Mouse (Mus musculus): ENCODE data around the gene Runx1. TPM values are rescaled to one million over a fixed set of nuclear protein-coding genes. Genes with fewer than 3 reads are reported as not detected.

Gene Runx1
- total RNA-seq, 2 experiments from 2014 or later: 1.5 to 2.3 TPM

DNA sequence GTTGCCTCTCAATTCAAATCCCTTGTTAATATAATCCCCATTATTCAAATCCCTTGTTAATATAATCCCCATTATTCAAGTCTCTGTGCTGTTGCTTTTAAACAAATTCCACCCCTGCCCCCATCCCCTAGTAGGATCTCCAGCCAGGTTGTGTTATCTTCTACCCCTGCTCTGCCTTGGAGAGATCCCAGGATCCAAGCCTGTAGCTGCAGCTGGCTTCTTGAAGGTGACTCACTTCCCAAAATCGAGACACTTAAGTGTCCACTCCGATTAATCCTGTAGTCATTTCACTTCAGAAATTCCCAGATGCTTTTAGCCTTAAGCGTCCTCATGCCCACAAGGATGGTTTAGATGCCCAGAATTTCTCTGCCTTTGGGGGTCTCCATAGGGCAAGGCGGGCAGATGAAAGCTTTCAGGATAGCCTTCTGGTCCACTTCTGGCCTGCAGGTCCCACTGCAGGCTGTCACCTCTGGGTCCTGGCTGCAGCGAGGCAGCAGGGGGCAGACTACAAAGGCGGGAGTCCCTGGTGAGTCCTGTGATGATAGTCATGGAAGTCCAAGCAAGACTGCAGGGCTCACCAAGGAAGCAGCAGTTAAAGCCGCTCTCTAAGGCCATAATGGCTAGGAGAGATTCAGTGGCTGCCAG is 1.8 kb upstream of the Runx1 start:
- intact Hi-C loops (cut with DNase I): no loop called here
- no peak for DNase-seq (ENCODE audit: low spot score in 2 of 2)

DNA sequence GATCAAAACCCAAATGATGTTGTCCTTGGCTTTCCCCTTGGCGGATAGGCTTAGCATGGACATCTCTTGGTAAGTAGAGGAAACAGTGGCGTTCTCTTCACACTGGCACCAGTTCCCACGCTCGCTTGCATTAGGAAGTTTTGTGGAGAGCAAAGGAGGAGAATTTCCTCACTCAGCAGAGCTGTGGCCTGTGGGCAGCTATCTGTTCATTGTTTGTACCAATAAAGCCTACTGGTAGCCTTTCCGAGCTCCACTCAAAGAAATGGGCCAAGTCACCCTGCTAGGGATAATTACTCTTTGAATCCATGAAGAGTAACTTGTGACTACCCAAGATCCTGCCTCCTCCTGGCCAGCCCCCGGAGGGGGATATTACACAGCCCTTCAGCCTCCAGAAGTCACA is 734 bp upstream of the Runx1 start:
- DNase-seq (ENCODE audit: low spot score in 2 of 2): no peak
- intact Hi-C loops (cut with DNase I): no loop called here

DNA sequence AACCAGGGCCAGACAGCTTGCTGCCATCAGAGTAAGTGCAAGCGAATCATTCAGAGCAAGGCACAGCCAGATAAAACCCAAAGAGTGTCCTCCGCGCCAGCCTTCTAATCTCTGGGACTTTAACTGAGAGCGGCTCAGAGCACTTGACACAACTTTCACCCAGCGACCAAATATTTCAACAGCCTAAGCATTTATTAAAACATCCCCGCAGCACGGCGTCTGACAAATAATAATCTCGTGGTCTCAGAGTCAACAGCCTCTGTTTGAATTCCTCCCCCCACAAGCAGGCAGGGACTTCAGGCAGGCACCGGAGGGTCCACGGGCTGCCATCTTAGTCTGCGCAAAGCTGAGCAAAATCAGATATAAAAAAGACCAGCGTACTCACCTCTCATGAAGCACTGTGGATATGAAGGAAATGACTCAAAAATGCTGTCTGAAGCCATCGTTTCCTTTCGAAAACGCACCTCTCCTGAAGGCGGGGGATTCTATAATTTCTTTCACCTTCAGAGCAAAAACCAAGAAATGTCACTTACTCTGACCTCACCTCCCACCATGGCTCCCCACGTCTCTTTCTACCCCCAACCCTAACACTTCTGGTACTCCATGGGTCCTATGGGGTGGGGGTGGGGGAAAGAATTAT is 625 bp downstream of the Runx1 start:
- intact Hi-C loops (cut with DNase I): no loop called here
- DNase-seq (ENCODE audit: low spot score in 2 of 2): no peak

DNA sequence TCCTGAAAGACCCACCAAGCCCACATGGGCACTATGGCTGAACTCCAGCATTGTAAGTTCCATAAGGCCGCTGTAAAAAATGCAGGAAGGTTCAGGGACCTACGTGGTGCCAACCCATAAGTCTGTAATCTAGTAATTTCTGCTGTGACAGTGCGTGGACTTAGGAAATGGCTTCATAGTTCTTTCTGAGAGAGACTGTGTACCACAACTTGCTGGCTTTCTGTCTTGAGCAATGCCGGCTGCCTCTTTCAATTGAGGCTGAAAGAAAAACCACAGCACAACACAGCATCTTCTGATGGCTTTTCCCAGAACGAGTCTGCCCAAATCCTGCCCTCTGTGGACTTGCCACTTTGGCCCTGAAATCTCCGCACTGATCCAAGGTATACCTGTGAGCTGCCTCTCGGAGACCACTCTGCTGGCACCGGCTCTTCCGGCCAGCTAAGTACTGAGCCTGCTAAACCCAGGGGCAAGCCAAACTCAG is 1.2 kb downstream of the Runx1 start:
- intact Hi-C loops (cut with DNase I): no loop called here
- no peak for DNase-seq (ENCODE audit: low spot score in 2 of 2)

DNA sequence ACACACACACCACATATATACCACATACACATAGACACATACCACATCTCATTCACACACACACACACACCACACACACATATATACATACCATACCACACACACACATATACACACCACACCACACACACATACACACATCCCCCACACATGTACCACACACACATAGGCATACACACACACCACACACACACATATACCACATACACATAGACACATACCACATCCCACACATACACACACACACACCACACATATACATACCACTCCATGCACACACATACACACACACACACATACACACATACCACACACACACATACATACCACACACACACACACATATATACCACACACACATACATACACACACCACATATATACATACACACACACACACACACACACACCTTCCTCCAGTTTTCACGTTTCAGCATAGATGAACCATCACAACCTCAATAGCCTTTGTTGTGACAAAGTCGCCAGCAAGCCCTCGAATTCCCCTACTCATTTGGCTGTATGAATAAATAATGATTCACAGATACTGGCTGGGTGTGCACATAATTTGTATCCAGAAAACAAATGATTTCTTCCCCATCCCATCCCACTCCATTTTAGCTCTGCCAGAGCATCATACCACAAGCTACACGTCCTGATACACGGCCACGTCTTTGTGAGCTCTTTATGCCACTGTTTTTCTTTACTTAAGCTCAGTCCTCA is 1.8 kb downstream of the Runx1 start:
- intact Hi-C loops (cut with DNase I): no loop called here
- no peak for DNase-seq (ENCODE audit: low spot score in 2 of 2)

DNA sequence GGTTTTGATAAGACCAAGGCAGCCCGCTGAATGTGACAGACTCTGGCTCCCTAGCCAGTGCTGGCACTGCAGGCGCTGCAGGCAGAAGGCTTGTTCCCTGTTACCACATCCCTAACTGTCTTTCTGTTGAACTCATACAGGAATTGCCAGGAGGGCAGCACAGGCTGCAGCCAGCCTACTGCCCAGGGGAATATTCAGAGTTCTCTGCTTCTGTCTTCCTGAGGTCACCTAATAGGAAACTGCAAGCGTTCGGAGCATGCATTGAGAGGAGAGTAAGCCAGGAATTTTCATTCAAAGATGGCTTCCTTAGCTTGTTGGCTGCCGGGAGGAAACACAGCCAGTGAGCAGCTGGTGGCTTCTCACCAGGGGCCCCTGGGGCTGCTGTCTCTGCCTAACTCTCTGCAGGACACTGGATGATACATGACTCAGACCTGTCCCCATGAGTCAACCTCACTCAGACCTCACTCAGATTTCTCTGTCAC is 2.5 kb downstream of the Runx1 start:
- no peak for DNase-seq (ENCODE audit: low spot score in 2 of 2)
- intact Hi-C loops (cut with DNase I): no loop called here

DNA sequence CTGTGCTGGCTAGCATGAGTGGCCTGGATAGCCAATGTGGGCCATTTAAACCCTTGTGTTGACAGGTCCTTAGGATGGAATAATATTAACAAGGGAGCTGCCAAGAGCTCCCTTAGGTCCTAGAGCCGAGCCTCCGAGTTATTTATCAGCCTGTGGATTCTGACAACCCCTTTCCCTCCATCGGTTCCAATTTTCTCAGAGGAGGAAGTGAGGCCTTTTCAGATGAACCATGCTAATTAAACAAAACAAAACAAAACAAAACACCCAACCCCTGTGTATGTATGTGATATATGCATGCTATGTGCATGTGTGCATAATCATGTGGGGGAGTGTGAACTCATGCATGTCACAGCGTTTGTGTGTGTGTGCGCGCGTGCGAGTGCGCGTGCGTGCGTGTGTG is 3.3 kb downstream of the Runx1 start:
- intact Hi-C loops (cut with DNase I): no loop called here
- DNase-seq (ENCODE audit: low spot score in 2 of 2): no peak

DNA sequence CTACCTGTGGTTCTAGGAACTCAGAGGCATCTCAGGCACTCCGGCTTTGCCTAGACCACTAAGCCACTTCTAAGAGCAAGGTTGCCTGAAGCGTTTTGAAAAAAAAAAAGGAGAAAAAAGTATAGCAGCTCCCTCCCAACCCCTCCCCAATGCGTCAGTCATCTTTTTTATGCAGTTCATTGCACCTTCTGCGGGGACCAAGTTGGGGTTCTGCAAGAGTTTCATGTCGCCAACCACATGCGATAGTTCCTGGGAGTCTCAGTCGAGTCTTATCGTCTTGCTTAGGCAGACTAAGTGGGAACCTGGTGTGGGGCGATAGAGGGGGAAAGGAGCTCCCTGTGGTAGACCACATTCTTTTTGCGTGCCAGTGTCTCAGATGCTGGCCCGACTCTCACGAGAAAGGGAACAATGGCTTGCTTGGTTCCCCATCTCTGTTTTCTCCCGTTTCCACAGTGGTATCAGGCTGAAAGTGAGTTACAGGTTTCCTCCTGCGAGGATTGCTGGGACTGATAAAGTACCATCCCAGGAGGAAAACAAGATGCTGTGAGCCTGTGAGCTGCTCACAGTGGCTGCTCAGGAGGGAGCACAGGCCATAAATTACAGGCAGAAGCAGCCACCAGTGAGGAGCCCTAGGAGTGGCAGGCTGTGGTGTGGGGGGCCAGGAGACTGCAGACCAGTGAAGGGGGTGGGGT is 3.9 kb downstream of the Runx1 start:
- intact Hi-C loops (cut with DNase I): no loop called here
- DNase-seq (ENCODE audit: low spot score in 2 of 2): peak in 1 of 2 experiments; percentile 13

DNA sequence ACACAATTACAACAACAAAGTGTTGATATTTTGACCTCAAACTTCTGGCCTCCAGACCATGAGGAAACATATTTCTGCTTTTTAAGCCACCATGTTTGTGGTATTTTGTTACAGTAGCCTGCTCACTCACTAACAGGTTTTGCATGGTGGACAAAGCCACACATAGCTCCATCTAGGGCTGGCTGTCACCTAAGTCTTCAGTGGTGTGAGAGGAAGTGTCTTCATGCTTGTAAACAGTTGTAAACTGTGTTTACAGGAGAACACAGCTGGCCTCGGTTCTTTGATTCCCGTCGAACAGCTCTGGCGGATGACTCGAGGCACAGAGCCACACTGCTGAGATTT is 4.4 kb downstream of the Runx1 start:
- intact Hi-C loops (cut with DNase I): no loop called here
- no peak for DNase-seq (ENCODE audit: low spot score in 2 of 2)

DNA sequence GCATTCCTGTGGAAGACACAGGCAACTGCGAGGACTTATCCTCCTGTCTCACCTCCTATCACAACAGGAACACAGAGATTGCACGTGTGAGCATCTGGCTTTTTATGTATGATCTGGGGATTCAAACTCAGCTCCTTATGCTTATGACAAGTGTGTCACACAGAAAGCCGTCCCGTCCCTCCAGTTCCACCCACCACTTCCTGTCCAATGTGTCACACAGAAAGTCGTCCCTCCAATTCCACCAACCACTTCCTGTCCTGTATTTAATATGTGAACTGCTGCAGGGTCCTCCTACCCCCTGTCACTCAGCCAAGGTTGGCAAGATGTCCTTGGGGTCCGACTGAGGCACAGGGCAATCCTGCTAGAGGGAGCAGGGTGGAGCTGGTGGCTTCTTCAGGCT is 5.5 kb downstream of the Runx1 start:
- no peak for DNase-seq (ENCODE audit: low spot score in 2 of 2)
- intact Hi-C loops (cut with DNase I): no loop called here

DNA sequence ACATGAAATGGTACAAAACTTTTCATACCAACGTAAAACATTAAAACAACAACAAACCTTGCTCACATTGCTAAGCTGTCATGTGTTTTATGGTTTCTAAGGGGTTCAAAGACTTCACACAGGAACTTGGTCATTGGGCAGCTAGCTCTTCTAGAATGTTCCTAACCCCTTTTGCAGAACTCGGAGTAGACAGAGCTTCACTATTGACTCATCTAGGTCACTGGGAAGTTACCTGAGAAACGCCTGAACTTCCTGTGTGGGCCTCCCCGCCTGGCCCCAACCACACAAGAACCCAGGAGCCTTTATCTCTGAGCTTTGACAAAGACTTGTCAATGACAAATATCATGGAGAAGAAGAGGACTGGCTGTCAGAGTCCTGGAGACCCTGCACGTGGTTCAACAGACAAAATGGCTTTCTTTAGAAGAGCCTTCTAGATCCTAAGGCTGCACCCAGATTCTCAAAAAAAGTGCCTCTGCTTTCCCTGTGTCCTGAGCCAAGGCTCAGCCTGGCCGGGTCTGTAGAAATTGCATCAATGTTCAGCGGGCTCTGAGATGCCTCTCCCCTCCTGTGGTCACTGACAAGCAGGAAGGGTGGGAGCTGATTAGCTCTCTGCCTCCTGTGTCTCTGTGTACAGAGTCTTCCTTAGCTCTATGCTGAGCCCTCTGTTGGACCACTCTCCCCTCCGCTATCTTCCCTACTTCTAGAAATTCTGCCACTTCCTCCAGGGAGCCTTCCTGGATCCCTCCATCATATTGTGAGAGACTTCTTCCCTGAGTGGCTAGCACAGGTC is 7.3 kb downstream of the Runx1 start:
- intact Hi-C loops (cut with DNase I): no loop called here
- DNase-seq (ENCODE audit: low spot score in 2 of 2): no peak

DNA sequence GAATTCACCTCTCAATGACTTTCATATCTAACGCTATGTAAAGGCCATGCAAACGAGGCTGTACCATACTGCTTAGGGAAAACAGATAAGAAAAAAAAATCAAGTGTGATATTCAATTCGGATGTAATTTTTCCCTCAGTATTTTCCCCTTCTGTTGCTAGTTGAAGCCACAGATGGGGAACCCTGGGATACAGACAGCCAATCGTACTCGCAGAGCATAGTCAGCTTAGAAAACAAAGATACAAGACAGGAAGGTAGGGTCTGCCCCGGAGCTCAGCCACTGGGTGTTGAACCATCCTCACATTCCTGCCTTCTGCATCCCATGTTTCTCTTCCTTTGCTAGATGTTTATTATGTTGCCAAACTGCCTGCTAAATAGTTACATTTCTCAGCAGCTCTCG is 9.9 kb downstream of the Runx1 start:
- intact Hi-C loops (cut with DNase I): no loop called here
- DNase-seq (ENCODE audit: low spot score in 2 of 2): no peak

DNA sequence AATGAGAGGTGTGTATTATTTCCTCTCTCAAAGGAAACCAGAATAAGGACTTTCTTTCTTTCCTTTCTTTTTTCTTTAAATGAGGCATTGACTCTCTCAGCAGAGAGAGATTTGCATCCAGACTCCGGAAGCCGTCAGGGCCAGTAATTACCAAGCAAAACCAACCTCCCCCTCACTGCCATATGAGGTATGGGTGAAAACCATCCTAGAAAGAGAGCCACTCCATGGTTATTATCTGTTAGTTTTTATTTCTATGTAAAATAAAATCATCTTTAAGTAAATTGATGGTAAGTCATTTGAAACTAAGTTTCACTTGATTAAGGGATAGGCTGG is 10.8 kb downstream of the Runx1 start:
- intact Hi-C loops (cut with DNase I): no loop called here
- no peak for DNase-seq (ENCODE audit: low spot score in 2 of 2)

DNA sequence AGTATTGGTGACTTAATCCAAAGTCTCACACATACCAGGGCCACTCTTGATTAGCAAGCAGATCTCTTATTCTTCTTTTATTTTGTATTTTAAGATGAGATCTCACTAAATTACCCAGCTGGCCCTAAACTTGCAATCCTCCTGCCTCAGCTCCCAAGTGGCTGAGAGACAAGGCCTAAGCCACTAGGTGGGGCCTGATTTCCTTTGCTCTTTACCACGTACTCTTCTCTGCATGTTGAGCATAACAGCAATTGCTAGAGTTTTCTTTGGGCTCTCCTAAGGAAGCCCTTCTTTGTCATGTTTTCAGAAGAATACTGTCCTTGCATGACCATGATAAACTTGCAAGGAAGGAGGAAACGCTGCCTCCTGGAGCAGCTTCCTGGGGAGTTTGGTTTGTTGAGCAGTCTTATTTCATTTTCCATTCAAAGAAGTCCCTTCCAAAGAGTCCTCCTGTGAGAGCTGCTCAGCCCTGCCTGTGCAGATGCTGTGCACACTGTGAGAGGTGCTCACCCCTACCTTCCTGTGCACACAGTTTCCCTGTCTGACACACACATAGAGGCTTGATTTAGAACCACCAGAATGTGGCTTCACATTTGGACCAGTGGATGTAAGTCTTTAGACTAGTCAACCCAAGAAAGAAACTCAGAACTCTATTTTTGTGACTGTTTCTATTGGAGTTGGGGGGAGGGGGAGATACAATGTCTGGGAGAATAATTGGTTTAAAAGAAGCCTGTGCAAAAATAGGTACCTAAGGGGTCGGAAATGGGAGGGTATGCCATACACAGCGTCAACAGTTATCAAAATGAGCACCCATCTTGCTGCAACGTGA is 11.4 kb downstream of the Runx1 start:
- intact Hi-C loops (cut with DNase I): no loop called here
- DNase-seq (ENCODE audit: low spot score in 2 of 2): no peak

DNA sequence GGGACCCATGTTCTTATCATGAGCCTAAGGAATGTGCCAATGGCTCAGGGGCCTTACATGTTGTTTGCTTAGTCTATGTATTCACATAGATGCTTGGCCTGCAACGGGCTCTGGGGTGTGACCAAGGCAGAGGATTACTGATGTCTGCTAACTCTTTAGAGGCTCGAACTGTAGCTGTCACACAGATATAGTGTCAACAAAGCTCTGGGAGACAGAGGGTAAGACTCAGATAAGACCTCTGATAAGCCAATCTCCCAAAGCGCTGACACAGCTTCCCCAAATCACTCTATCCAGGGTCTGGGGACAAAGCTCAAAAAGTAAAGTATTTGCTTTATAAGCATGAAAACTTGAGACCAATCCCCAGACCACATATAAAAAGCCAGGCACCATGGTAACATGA is 13.5 kb downstream of the Runx1 start:
- no peak for DNase-seq (ENCODE audit: low spot score in 2 of 2)
- intact Hi-C loops (cut with DNase I): no loop called here

DNA sequence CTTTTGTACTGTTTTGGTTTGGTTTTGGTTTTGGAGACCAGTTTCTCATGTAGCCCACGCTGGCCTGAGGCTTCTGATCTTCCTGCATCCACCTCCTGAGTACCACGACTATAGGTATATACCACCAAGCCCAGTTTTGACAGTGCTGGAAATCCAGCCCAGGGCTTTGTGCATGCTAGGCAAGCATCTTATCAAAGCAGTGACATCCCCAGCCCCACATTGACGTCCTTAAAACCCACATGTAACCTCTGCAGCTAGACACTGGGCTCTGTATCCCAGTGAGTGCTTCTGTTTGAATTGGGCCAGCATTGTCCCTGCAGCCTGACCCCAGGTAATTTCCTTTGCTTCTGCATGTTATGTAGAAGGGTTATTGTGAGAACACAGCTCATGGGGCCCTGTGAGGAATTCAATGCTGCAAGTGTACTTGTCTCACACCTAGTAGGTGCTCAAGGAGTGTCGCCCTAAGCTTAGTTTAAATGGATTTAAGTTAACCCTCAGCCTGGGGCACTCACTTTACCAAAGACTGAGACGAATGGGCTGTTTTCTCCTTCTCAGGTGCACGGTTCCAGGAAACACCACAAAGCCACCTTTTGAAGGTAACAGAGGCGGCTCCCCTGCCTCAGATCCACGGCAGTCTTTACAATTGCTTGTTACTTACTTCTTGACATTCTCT is 15.2 kb downstream of the Runx1 start:
- no peak for DNase-seq (ENCODE audit: low spot score in 2 of 2)
- intact Hi-C loops (cut with DNase I): no loop called here

DNA sequence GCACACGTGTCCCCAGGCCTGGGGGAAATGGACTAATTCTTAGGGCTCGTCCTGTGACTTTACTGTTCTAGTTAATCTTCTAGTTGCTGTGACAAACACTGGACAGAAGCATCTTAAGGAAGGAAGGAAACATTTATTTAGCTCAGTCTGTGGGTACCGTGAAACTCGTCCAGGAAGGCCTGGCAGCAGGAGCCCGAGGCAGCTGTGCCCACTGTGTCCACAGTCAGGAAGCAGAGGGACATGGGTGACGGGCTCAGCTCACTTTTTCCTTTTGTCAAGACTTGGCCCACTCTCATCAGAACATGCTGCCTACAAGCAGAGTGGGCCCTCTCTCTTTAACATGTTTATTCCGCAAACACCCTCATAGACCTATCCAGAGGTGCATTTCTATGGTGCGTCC is 18.2 kb downstream of the Runx1 start:
- intact Hi-C loops (cut with DNase I): no loop called here
- no peak for DNase-seq (ENCODE audit: low spot score in 2 of 2)

DNA sequence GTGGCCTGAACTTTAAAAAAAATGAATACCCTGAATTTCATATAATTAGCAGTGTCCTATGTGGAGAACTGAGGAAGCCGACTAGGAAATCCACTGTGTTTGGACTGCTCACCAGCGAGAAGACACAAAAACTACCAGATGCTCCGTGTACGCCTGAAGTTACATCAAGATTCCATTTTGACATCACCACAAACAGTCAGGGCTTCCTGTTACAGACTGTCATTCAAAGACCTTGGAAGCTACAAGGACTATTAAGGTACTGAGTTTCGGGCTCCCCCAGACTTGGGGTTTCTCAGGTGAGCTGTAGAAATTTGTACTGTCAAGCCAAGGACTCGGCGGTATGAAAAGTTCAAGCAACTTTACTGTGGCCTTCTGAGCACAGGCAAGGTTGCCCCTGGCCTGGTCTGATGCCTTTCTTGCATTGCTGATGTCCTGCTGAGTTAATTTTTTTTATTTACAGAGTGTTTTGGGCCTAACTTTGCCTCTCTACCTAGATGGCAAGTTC is 22.8 kb downstream of the Runx1 start:
- intact Hi-C loops (cut with DNase I): no loop called here
- no peak for DNase-seq (ENCODE audit: low spot score in 2 of 2)
